Mouse (Mus musculus): Measurements from ENCODE around the gene Ulk3. TPM values are rescaled to one million over a fixed set of nuclear protein-coding genes. Genes with fewer than 3 reads are reported as not detected.

Ulk3 gene
- polyA plus RNA-seq, 1 experiment from 2014 or later: 19.4 TPM

DNA sequence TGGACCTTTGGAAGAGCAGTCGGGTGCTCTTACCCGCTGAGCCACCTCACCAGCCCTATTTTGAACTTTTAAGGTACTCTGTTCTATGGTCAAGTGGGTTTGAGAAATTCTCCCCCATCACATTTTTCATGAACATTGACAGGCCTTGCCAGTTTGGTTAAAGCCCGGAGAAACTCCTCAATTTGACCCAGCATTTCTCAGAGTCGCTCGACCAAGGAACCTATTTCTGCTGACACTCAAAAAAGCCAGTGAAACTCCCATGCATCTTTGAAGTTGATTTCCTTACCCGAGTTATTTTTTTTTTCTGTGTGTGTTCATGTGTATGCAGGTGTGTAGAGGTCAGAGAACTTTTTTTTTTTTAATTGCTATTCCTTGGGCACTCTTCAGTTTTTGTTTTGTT lies 24.6 kb upstream of the Ulk3 start:
- Histone ChIP-seq H3K4me2 (replicated peaks) (no peak overlapping the region), H3K27me3 (ENCODE audit: control insufficient read depth, insufficient read depth, low read length) (no peaks in the 10 kb centered on the region), H3K27ac (no peak overlapping the region), H3K4me1 (replicated peaks; ENCODE audit: control insufficient read depth, insufficient read depth, low read length) (peaks cover 17% of the 10 kb centered on the region), H3K4me3 (replicated peaks; ENCODE audit: low read length) (no peak overlapping the region), H3K9me3 (ENCODE audit: control insufficient read depth, low read length) (no peaks in the 10 kb centered on the region), H3K9ac (no peak overlapping the region), H3K36me3 (replicated peaks; ENCODE audit: control insufficient read depth, insufficient read depth) (peaks cover 17% of the 10 kb centered on the region)
- DNase-seq (ENCODE audit: low spot score) (no peak), ATAC-seq (ENCODE audit: low FRiP score) (no peak)
- WGBS: 88% methylated on average over 6 of the region's 6 CpGs

- Histone ChIP-seq H3K27me3 (ENCODE audit: control insufficient read depth, insufficient read depth, low read length) (no peaks in the 10 kb centered on the region), H3K9me3 (ENCODE audit: control insufficient read depth, low read length) (no peaks in the 10 kb centered on the region), H3K4me2 (replicated peaks) (no peak overlapping the region), H3K9ac (no peak overlapping the region), H3K4me1 (replicated peaks; ENCODE audit: control insufficient read depth, insufficient read depth, low read length) (peaks cover 12% of the 10 kb centered on the region), H3K4me3 (replicated peaks; ENCODE audit: low read length) (no peak overlapping the region), H3K27ac (peak overlapping the region; percentile 67), H3K36me3 (replicated peaks; ENCODE audit: control insufficient read depth, insufficient read depth) (peaks cover 26% of the 10 kb centered on the region)
- no peak for ATAC-seq (ENCODE audit: low FRiP score)
- WGBS: 50% methylated on average over 10 of the region's 10 CpGs
- no peak for DNase-seq (ENCODE audit: low spot score)
Observed at GRCm38 (mm10) chr9:57565741-57566221, 23.5 kb upstream of the Ulk3 start.

GRCm38 (mm10) chr9:57566846-57567245 lies 22.4 kb upstream of the Ulk3 start:
- no peak overlapping the region for H3K27ac ChIP-seq
- ATAC-seq (ENCODE audit: low FRiP score): no peak
- 59% methylated on average over 8 of the region's 8 CpGs for WGBS
- H3K4me3 ChIP-seq (replicated peaks; ENCODE audit: low read length): no peak overlapping the region
- H3K27me3 ChIP-seq (ENCODE audit: control insufficient read depth, insufficient read depth, low read length): no peaks in the 10 kb centered on the region
- no peaks in the 10 kb centered on the region for H3K9me3 ChIP-seq (ENCODE audit: control insufficient read depth, low read length)
- DNase-seq (ENCODE audit: low spot score): no peak
- no peak overlapping the region for H3K4me2 ChIP-seq (replicated peaks)
- no peak overlapping the region for H3K9ac ChIP-seq
- H3K36me3 ChIP-seq (replicated peaks; ENCODE audit: control insufficient read depth, insufficient read depth): peaks cover 34% of the 10 kb centered on the region
- peaks cover 5% of the 10 kb centered on the region for H3K4me1 ChIP-seq (replicated peaks; ENCODE audit: control insufficient read depth, insufficient read depth, low read length)

- Histone ChIP-seq H3K27me3 (ENCODE audit: control insufficient read depth, insufficient read depth, low read length) (no peaks in the 10 kb centered on the region), H3K9ac (no peak overlapping the region), H3K4me1 (replicated peaks; ENCODE audit: control insufficient read depth, insufficient read depth, low read length) (no peaks in the 10 kb centered on the region), H3K27ac (no peak overlapping the region), H3K4me3 (replicated peaks; ENCODE audit: low read length) (no peak overlapping the region), H3K4me2 (replicated peaks) (no peak overlapping the region), H3K9me3 (ENCODE audit: control insufficient read depth, low read length) (no peaks in the 10 kb centered on the region), H3K36me3 (replicated peaks; ENCODE audit: control insufficient read depth, insufficient read depth) (peaks cover 39% of the 10 kb centered on the region)
- WGBS: 98% methylated on average over 6 of the region's 6 CpGs
- DNase-seq (ENCODE audit: low spot score): no peak
- no peak for ATAC-seq (ENCODE audit: low FRiP score)
Observed at GRCm38 (mm10) chr9:57568500-57568899, 20.8 kb upstream of the Ulk3 start.

GRCm38 (mm10) chr9:57574397-57574796 lies 14.9 kb upstream of the Ulk3 start:
- Histone ChIP-seq H3K36me3 (replicated peaks; ENCODE audit: control insufficient read depth, insufficient read depth) (peaks cover 48% of the 10 kb centered on the region), H3K4me1 (replicated peaks; ENCODE audit: control insufficient read depth, insufficient read depth, low read length) (no peaks in the 10 kb centered on the region), H3K27me3 (ENCODE audit: control insufficient read depth, insufficient read depth, low read length) (no peaks in the 10 kb centered on the region), H3K27ac (no peak overlapping the region), H3K4me3 (replicated peaks; ENCODE audit: low read length) (no peak overlapping the region), H3K4me2 (replicated peaks) (no peak overlapping the region), H3K9ac (no peak overlapping the region), H3K9me3 (ENCODE audit: control insufficient read depth, low read length) (no peaks in the 10 kb centered on the region)
- ATAC-seq (ENCODE audit: low FRiP score) (no peak), DNase-seq (ENCODE audit: low spot score) (no peak)

GRCm38 (mm10) chr9:57575577-57575976 lies 13.7 kb upstream of the Ulk3 start:
- Histone ChIP-seq H3K27me3 (ENCODE audit: control insufficient read depth, insufficient read depth, low read length) (no peaks in the 10 kb centered on the region), H3K27ac (no peak overlapping the region), H3K4me1 (replicated peaks; ENCODE audit: control insufficient read depth, insufficient read depth, low read length) (no peaks in the 10 kb centered on the region), H3K9me3 (ENCODE audit: control insufficient read depth, low read length) (no peaks in the 10 kb centered on the region), H3K9ac (no peak overlapping the region), H3K36me3 (replicated peaks; ENCODE audit: control insufficient read depth, insufficient read depth) (peaks cover 52% of the 10 kb centered on the region), H3K4me3 (replicated peaks; ENCODE audit: low read length) (no peak overlapping the region), H3K4me2 (replicated peaks) (no peak overlapping the region)
- no peak for DNase-seq (ENCODE audit: low spot score)
- 86% methylated on average over 3 of the region's 3 CpGs for WGBS
- ATAC-seq (ENCODE audit: low FRiP score): no peak

DNA sequence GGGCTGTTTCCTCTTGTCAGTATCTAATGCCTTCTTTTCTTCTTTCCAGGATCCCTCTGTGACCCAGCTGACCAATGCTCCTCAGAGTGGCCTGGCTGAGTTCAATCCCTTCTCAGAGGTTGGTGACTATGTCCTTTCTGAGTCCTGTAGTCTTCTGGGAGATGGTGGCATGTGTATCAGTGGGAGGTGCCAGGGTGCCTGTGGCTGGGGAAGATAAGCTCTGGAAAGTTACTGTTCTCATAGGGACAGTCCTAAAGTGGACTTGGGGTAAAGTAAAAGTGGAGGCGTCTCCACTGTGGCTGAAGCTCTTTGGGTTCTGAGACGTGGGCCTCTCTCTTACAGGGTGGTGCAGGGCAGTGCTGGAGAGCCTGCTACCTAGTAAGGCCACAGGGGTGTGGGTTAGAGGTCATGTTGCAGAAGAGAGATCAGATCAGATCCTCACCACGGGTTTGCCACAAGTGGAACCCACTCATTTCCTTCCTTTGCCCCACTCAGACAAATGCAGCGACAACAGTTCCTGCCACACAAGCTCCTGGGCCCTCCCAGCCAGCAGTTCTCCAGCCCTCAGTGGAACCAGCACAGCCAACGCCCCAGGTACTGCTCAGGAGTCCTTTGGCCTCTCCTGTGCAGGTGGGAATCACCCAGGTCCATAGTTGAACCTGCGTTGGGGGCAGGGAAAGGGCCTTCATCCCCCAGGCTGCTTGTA lies 12.0 kb upstream of the Ulk3 start:
- no peaks in the 10 kb centered on the region for H3K4me1 ChIP-seq (replicated peaks; ENCODE audit: control insufficient read depth, insufficient read depth, low read length)
- peaks cover 55% of the 10 kb centered on the region for H3K36me3 ChIP-seq (replicated peaks; ENCODE audit: control insufficient read depth, insufficient read depth)
- no peaks in the 10 kb centered on the region for H3K9me3 ChIP-seq (ENCODE audit: control insufficient read depth, low read length)

DNA sequence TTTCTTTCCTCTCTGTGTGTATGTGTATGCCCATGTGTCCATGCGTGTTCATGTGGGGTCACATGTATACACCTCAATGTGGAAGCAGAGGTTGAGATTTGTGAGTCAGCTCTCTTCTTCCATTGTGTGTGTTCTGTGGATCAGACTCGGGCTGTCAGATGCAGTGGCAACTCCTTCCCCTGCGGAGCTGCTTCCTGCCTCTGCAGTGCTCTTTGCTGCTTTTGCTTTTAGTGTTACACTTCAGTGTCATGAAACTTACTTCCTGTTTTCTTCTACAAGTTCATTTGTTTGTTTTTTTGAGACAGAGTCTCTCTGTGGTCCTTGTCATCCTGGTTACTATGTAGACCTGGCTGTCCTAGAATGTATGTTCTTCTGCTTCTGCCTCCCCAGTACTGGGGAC lies 4.3 kb upstream of the Ulk3 start:
- DNase-seq (ENCODE audit: low spot score) (no peak), ATAC-seq (ENCODE audit: low FRiP score) (no peak)
- 88% methylated on average over 3 of the region's 3 CpGs for WGBS
- no peak overlapping the region for H3K9ac ChIP-seq
- no peak overlapping the region for H3K4me2 ChIP-seq (replicated peaks)
- peaks cover 2% of the 10 kb centered on the region for H3K4me1 ChIP-seq (replicated peaks; ENCODE audit: control insufficient read depth, insufficient read depth, low read length)
- no peak overlapping the region for H3K4me3 ChIP-seq (replicated peaks; ENCODE audit: low read length)
- no peak overlapping the region for H3K27ac ChIP-seq
- peaks cover 76% of the 10 kb centered on the region for H3K36me3 ChIP-seq (replicated peaks; ENCODE audit: control insufficient read depth, insufficient read depth)
- no peaks in the 10 kb centered on the region for H3K9me3 ChIP-seq (ENCODE audit: control insufficient read depth, low read length)
- no peaks in the 10 kb centered on the region for H3K27me3 ChIP-seq (ENCODE audit: control insufficient read depth, insufficient read depth, low read length)

More for the DNA sequence above, 12.0 kb upstream of the Ulk3 start:
- Histone ChIP-seq H3K27me3 (ENCODE audit: control insufficient read depth, insufficient read depth, low read length) (no peaks in the 10 kb centered on the region), H3K4me2 (replicated peaks) (no peak overlapping the region), H3K4me3 (replicated peaks; ENCODE audit: low read length) (no peak overlapping the region), H3K9ac (no peak overlapping the region), H3K27ac (no peak overlapping the region)
- DNase-seq (ENCODE audit: low spot score) (no peak), ATAC-seq (ENCODE audit: low FRiP score) (no peak)
- 81% methylated on average over 6 of the region's 6 CpGs for WGBS

- no peak overlapping the region for H3K9ac ChIP-seq
- no peaks in the 10 kb centered on the region for H3K9me3 ChIP-seq (ENCODE audit: control insufficient read depth, low read length)
- peaks cover 8% of the 10 kb centered on the region for H3K4me1 ChIP-seq (replicated peaks; ENCODE audit: control insufficient read depth, insufficient read depth, low read length)
- H3K4me2 ChIP-seq (replicated peaks): no peak overlapping the region
- no peak overlapping the region for H3K27ac ChIP-seq
- WGBS: 32% methylated on average over 5 of the region's 5 CpGs
- H3K27me3 ChIP-seq (ENCODE audit: control insufficient read depth, insufficient read depth, low read length): no peaks in the 10 kb centered on the region
- peaks cover 54% of the 10 kb centered on the region for H3K36me3 ChIP-seq (replicated peaks; ENCODE audit: control insufficient read depth, insufficient read depth)
- DNase-seq (ENCODE audit: low spot score) (no peak), ATAC-seq (ENCODE audit: low FRiP score) (no peak)
- peak overlapping the region; percentile 55; the same call in 1 of the 2 replicates for H3K4me3 ChIP-seq (replicated peaks; ENCODE audit: low read length)
Observed at GRCm38 (mm10) chr9:57590726-57591125, 1.5 kb downstream of the Ulk3 start.

Data from hindbrain, embryonic 14.5 days (tissue).